ENCODE assay signal across 14 mouse cellular contexts in genomic region chr10:122901379-122901778, GRCm38 (mm10).
A peak's percentile ranks its signal among the peaks of the same experiment; 100 is the strongest.
DNase-seq lines count a peak whose midpoint lies in the region; ATAC-seq and TF ChIP-seq lines count a peak whose summit lies in the region.
"Had no signal": no experiment of that assay in that cellular context is flagged by ENCODE, and none has a peak within 500 bp of the region (broad histone marks: within the 10 kb centered on the region; RNA-seq: fewer than 3 reads in every experiment).

No protein-coding gene starts in this region.

- no peaks in the 10 kb centered on the region for H3K27me3 ChIP-seq in cerebellum, adult 2 months (ENCODE audit: control insufficient read depth, insufficient read depth, low read length)
- no peaks in the 10 kb centered on the region for H3K27me3 ChIP-seq in stomach, postnatal 0 days (ENCODE audit: control insufficient read depth, insufficient read depth, low read length)
- H3K27me3 ChIP-seq: heart, embryonic 15.5 days had no signal

- peaks cover 10% of the 10 kb centered on the region for H3K4me1 ChIP-seq in cerebellum, adult 2 months (ENCODE audit: control insufficient read depth, insufficient read depth, low read length)
- 0 out of 2 replicates have a peak, but pooled peaks cover under 1% of the 10 kb centered on the region for H3K4me1 ChIP-seq in stomach, postnatal 0 days (replicated peaks; ENCODE audit: control insufficient read depth, insufficient read depth)
- H3K4me1 ChIP-seq: heart, embryonic 15.5 days had no signal

- ATAC-seq in stomach, postnatal 0 days (ENCODE audit: low FRiP score, low TSS enrichment), result no peak

- peak; percentile 47 to 56 for DNase-seq in cerebellum, adult 2 months
- no peak for DNase-seq in cerebellum, postnatal 4 days (ENCODE audit: low spot score in 2 of 2)
- no peak for DNase-seq in layer of hippocampus, adult 2 months (ENCODE audit: low spot score in 2 of 2)
- DNase-seq in layer of hippocampus, postnatal 25 days (ENCODE audit: extremely low spot score in 1 of 2, low spot score in 1 of 2), result no peak
- DNase-seq in cerebellum, postnatal 25 days, result peak; percentile 38 to 50
- DNase-seq in thymus, postnatal 0 days (ENCODE audit: low spot score), result peak; percentile 54
- DNase-seq in testis, postnatal 10 days (ENCODE audit: low spot score), result no peak
- no peak for DNase-seq in stomach, postnatal 0 days (ENCODE audit: low spot score)
- DNase-seq: adrenal gland, adult 2 months; gastrocnemius, postnatal 36 days; right cerebral cortex, postnatal 25 days had no signal

- no peaks in the 10 kb centered on the region for H3K9me3 ChIP-seq in stomach, postnatal 0 days (ENCODE audit: control insufficient read depth, low read length)
- H3K9me3 ChIP-seq: heart, embryonic 15.5 days had no signal

- no peak for TF ChIP-seq EP300 in stomach, postnatal 0 days (optimal IDR thresholded peaks at IDR 0.05)

- no peak overlapping the region for H3K4me3 ChIP-seq in cerebellum, adult 2 months (replicated peaks; ENCODE audit: insufficient read depth, low read depth, low read length)
- no peak overlapping the region for H3K4me3 ChIP-seq in layer of hippocampus, adult 2 months
- no peak overlapping the region for H3K4me3 ChIP-seq in stomach, postnatal 0 days (ENCODE audit: low read depth, low read length)
- H3K4me3 ChIP-seq: heart, embryonic 15.5 days had no signal

- no peaks in the 10 kb centered on the region; the same call in 1 of the 2 replicates for H3K36me3 ChIP-seq in stomach, postnatal 0 days (ENCODE audit: control insufficient read depth, insufficient read depth, low read length)
- H3K36me3 ChIP-seq: heart, embryonic 15.5 days had no signal

- no peak for TF ChIP-seq POLR2A in cerebellum, adult 2 months (IDR thresholded peaks at IDR 0.05; ENCODE audit: borderline replicate concordance, insufficient read depth, low read length)

- no peak for TF ChIP-seq CTCF in cerebellum, adult 2 months (IDR thresholded peaks at IDR 0.05; ENCODE audit: borderline replicate concordance, insufficient read depth, low read depth, low read length)
- no peak for TF ChIP-seq CTCF in layer of hippocampus, adult 2 months (conservative IDR thresholded peaks at IDR 0.05)
- TF ChIP-seq CTCF in stomach, postnatal 0 days (IDR thresholded peaks at IDR 0.05; ENCODE audit: low read depth), result no peak

- H3K4me2 ChIP-seq in stomach, postnatal 0 days (replicated peaks; ENCODE audit: low read depth), result no peak overlapping the region
- H3K4me2 ChIP-seq: heart, embryonic 15.5 days; liver, embryonic 11.5 days had no signal

- no peak overlapping the region for H3K9ac ChIP-seq in stomach, postnatal 0 days (ENCODE audit: low read length)
- H3K9ac ChIP-seq: heart, embryonic 15.5 days had no signal

- WGBS in cerebellum, adult 2 months, result 39% methylated on average over 5 of the region's 5 CpGs
- 80% methylated on average over 5 of the region's 5 CpGs for WGBS in stomach, postnatal 0 days

- H3K27ac ChIP-seq in cerebellum, adult 2 months (ENCODE audit: insufficient read depth, low read length), result no peak overlapping the region
- 0 out of 2 replicates have a peak overlapping the region, but pooled peaks have one; percentile 7 for H3K27ac ChIP-seq in layer of hippocampus, adult 2 months
- no peak overlapping the region for H3K27ac ChIP-seq in stomach, postnatal 0 days (replicated peaks)
- H3K27ac ChIP-seq: heart, embryonic 15.5 days; kidney, postnatal 0 days had no signal

Comparison
In these comparisons a context has a peak if more than half of its experiments do, and no peak if none do; other contexts are left out.
1. DNase-seq: peak in cerebellum, adult 2 months (2 of 2), cerebellum, postnatal 25 days (2 of 2) and thymus, postnatal 0 days (single experiment); none in cerebellum, postnatal 4 days (0 of 2), layer of hippocampus, adult 2 months (0 of 2), layer of hippocampus, postnatal 25 days (0 of 2), testis, postnatal 10 days (single experiment) and stomach, postnatal 0 days (single experiment).